Mouse (Mus musculus) induced T-regulatory cell, adult 2 months (primary cell): Measurements from ENCODE around the gene Blm.
A peak's percentile ranks its signal among the peaks of the same experiment; 100 is the strongest.

ENCODE experiments used
- DNase-seq: peaks from one replicate; pipeline ENCODE4 v3.0.0-alpha.2; 2012; ENCODE audit warnings: low read depth

Gene Blm

DNA sequence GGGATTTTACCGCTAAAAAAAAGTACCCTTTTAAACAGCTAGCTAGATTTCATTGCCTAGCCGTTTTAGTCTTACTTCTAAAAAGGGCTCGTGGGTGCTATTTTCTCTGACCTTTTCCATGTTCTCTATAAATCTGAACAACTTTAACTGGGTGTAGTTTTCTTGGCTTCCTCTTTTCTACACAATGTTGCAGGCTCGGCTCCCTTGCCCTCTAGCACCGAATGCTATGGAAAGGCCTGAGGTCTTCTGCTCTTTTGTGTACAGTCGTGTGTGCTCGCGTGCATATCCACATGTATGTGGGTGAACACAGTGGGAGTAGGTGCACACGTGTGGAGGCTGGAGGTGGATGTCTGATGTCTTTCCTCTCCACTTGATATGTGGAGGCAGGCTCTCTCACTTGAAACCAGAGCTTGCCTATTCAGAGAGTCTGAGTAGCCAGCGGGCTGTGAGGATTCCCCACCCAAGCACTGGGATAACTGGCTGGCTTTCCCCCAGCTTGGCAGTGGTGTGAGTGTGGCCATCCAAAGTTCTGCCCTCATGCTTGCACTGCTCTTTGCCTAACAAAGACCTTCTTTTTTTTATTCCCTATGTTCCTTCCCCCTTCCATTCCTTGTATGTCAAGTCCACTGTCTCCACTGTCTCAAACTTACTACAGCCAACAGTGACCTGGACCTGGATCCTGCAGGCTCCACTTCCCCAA, 95.0 kb downstream of the Blm start:
- no peak for DNase-seq

- DNase-seq: no peak
Observed at GRCm38 (mm10) chr7:80439032-80439760, 95.7 kb downstream of the Blm start.

GRCm38 (mm10) chr7:80436571-80436970, 98.3 kb downstream of the Blm start:
- no peak for DNase-seq

DNA sequence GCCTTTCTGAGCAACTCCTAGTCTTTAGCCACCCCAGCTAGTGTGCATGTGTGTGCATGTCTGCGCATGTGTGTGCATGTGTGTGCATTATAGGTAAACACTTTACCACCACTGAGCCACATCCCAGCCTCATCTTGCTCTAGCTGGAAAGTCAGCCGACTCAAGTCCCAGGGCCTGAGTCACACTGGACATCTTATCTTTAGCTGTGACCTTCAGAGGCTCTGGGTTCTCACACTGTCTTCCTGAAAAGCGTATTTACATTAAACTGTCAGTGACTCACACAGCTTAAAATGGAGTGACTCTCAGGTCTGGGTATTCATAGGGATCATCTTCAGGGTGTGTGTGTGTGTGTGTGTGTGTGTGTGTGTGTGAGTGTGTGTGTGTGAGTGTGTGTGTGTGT, 99.3 kb downstream of the Blm start:
- no peak for DNase-seq

- no peak for DNase-seq
Observed at GRCm38 (mm10) chr7:80429661-80430060, 105.3 kb downstream of the Blm start.

DNA sequence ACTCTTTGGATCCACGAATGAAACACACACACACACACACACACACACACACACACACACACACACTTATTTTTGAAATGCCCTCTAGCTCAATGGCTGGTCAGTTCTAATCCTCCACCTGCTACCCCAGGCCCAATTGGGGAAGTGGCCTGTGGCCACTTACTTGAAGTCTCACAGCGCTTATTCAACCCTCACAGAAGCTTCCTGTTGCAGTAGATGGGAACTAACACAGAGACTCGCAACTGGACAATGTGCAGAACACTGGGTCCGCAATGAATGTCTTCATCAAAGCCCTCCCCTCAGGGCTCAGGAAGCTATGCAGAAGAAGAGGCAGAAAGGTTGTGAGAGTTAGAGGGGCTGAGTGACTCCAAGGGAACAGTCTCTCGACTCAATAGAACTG, 107.2 kb downstream of the Blm start:
- no peak for DNase-seq

DNA sequence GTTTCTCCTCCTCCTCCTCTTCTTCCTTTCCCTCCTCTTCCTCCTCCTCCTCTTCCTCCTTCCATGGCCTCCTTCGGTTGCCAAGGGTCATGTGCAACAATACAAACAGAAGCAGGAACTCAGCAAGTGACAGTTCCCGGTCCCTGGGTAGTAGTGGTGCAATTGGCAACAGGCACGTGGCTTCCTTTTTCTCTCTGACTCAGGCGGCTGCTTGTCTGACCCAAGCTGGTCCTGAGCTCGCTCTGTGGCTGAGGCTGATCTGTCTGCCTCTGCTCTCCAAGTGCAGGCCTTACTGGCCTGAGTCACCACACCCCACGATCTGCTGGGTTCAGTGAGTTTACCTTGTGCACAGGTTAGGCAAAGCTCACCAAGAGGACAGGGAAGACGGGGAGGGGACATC, 108.6 kb downstream of the Blm start:
- DNase-seq: no peak

GRCm38 (mm10) chr7:80424722-80425121, 110.2 kb downstream of the Blm start:
- DNase-seq: peak; percentile 69

DNA sequence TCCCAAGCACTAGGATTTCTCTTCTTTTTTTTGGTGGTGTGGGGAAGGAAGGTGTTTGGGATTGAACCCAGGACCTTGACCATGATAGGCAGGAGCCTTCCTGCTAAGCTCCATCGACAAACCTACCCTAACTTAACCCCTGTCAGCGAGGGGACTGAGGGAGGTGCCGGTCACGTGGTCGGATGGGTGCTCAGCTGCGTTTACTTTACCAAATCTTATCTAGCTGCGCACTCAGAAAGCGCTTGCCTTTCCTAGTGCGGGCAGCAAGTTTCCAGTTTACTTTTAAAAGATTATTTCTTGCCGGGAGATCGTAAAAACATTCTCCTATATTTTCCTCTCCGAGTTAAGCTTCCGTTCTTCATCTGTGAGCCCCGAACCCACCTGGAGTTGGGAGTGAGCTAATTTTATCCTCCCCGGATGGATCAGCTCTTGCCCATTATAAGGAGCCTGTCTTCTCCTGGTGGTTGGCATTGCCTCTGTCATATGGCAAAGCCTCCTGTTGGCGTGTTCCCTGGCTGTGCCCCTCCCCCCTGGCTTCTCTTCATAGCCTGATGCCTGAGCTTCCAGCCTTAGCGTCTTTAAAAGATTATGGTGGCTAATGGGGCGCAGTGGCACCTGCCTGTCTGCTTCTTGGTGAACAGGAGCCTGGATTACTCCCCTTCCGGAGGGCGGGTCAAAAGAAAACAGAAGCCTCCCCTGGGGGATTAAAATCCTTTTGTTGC, 112.0 kb downstream of the Blm start:
- DNase-seq: peak; percentile 48

- peak; percentile 63 for DNase-seq
Observed at GRCm38 (mm10) chr7:80421576-80421975, 113.3 kb downstream of the Blm start.

- no peak for DNase-seq
Observed at GRCm38 (mm10) chr7:80420586-80420985, 114.3 kb downstream of the Blm start.

DNA sequence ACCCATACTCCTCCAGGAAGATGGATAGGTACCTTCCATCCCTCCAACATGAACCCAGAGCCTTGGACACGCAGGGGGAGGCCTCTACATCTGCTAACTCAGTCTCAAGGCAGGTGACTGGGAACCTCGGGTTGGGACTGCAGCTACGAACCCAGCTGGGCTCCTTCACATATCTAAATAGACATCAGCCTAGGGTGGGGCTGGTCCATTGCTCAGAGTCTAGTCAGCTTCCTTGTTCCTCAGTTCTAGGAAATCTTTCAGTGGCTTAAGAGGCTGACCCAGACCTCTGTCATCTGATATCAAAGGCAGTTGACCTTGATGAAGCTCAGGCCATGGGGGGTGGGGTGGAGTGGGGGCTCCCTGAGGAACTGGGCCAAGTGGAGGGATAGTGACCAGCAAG, 115.6 kb downstream of the Blm start:
- no peak for DNase-seq

DNA sequence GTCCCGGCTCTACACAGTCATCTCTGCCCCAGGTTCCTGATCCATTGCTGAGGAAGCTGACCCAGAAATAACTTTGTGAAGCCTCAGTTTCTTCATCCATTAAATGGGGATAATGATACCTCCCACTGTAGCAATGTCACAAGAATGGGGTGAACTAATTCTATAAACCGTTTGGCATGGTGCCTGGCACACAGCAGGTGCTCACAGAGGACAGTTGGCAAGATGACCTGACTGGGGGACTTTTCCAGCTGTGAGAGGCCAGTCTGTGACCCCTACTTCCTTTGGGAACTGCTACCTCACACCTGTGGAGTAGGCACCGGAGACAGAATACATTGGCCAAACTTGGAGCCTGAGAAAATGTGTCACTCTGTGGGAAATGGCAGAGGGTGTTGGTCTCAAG, 116.9 kb downstream of the Blm start:
- no peak for DNase-seq

GRCm38 (mm10) chr7:80417601-80418000, 117.3 kb downstream of the Blm start:
- DNase-seq: no peak

DNA sequence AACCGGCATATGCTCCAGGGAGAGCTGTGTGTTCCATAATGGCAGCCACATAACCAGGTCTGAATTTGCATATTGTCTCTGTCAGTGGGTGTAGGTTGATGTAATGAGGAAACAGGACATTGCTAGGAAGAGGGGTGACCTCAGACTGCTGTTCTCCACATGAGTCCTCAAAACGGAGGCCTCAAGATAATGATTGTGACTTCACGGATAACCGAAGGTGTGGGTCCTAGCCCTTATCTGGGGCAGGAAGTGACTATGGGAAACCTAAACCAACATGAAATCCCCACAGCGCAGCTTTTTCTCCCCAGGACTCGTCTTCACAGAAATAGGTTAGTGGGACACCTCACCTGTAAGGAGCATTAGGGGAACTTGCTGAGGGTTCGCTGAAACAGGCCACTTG, 118.0 kb downstream of the Blm start:
- DNase-seq: peak; percentile 88

GRCm38 (mm10) chr7:80414303-80414855, 120.5 kb downstream of the Blm start:
- DNase-seq: peak; percentile 47

DNA sequence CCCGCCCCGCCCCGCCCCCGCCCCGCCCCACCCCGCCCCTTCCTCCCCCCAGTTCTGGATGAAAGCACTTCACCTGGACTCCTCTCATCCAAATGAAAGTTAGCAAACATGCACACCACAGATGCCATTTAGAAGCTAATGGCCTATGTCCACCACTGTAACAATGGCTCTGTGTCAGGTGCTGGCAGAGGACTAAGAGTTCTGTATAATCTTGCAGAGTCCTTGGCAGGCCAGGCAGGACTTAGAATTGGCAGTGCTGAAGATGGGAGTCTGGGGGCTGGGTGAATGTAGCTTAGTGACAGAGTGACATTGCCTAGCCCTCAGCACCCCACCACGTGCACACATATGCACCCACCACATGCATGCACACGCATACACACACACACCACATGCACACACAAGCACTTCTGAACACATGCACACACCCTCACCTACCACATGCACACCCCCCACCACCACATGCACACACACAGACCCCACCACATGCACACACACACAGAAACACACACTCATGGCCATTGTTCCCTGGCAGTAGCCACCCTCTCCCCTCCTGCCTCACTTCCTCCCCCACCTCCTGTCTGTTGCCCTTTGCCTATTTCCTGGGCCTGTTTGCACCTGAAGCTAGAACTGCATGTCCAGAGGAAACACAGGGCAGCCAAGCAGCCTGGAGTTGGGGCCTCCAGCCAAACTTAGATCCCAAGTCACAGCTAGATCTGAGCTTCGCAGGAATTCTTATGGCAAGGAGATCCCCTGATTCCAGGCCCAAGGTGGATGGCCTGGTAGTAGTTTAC, 121.2 kb downstream of the Blm start:
- DNase-seq: peak; percentile 53

DNA sequence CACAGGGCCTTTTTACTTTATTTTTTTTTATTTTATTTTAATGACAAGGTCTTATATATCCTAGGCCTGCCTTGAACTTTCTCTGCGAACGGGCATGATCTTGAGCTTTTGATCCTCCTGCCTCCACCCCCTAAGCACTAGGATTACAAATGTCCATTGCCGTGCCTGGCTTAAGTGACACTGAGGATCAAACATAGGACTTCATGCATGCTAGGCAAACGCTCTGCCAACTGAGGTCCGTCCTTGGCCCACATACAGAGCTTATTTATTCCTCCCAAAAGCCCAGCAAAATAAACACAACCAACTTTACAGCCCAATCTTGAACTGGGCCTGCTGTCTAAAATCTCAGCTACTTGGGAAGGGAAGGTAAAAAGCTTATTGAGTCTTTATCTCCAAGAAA, 122.1 kb downstream of the Blm start:
- no peak for DNase-seq

DNA sequence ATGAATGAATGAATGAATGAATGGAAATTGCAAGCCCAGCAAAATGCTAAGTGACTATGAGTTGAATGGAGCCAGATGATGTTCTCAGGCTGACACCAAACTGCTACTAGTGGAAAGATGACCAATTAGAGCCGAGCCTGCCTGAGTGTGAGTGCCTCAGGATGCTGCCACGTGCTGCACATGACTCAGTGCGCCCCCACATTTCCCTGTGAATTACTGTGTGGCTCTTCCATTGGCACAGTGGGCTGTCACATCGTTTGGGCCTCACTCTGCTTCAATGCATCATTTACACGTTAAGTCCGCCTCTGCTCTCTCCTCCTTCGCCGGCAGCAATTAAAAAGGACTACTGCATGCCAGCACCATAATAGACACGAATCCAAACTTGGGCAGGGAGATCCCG, 122.6 kb downstream of the Blm start:
- no peak for DNase-seq

GRCm38 (mm10) chr7:80410380-80410779, 124.5 kb downstream of the Blm start:
- no peak for DNase-seq

DNA sequence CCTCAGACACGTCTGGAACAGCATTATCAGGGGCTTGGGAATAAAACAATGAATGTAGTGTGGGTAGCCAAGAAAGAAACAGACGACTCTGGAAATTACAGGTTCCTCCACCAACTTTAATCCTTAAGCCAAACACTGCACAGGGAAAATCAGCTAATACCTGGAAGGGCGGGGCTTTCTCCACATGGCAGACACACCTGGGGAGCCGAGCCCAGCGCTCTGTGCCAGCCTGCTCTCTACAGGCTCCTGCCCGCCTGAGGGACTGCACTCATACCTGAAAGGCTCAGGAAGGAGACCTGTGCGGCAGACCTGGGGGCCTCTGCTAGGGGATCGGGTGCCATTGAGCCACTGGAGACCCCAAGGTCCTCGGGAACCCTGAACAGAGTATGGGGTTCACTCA, 127.2 kb downstream of the Blm start:
- DNase-seq: no peak

- DNase-seq: peak; percentile 76
Observed at GRCm38 (mm10) chr7:80406186-80406585, 128.7 kb downstream of the Blm start.
